Mouse (Mus musculus): ENCODE results near the gene Ogfr. TPM values are rescaled to one million over a fixed set of nuclear protein-coding genes. Genes with fewer than 3 reads are reported as not detected.

The Ogfr gene
- total and polyA plus RNA-seq, 2 experiments, result 23.1 to 44.4 TPM

DNA sequence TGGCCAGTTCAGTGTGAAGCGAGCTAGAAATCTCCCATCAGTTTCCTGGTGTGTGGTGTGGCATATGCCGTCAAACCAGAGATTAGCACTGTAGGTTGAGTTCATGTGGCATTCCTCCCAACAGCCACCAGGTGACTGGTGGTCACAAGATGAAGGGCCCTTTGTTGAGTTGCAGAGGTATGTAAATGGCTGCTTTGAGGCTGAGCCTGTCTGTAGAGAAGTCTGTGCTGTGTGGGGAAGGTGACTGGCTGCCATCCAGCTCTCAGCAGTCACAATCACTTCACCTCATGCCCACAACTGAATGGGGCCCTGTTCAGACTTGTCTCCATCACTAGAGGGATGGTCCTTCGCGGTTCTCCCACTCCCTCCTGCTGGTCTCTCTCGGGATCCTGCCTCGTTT lies 15.7 kb downstream of the Ogfr start:
- Histone ChIP-seq H3K27ac (replicated peaks; ENCODE audit: insufficient read depth, low read depth, low read length) (no peak overlapping the region), H3K4me1 (ENCODE audit: control insufficient read depth, insufficient read depth, low read length) (no peaks in the 10 kb centered on the region), H3K4me3 (ENCODE audit: insufficient read depth, low read depth, low read length) (no peak overlapping the region), H3K79me2 (ENCODE audit: control insufficient read depth, insufficient read depth, low read length) (no peaks in the 10 kb centered on the region), H3K27me3 (ENCODE audit: control insufficient read depth, insufficient read depth, low read length) (no peaks in the 10 kb centered on the region), H3K9ac (ENCODE audit: low read depth, low read length) (no peak overlapping the region), H3K36me3 (ENCODE audit: control insufficient read depth, insufficient read depth, low read length) (no peaks in the 10 kb centered on the region)
- 82% methylated on average over 6 of the region's 6 CpGs for WGBS
- no peak for DNase-seq (ENCODE audit: extremely low read depth, low read depth, low spot score)
- TF ChIP-seq CTCF (IDR thresholded peaks at IDR 0.05; ENCODE audit: low read depth, low read length) (no peak), POLR2A (IDR thresholded peaks at IDR 0.05; ENCODE audit: extremely low read depth, insufficient read depth, low read length) (no peak)

DNA sequence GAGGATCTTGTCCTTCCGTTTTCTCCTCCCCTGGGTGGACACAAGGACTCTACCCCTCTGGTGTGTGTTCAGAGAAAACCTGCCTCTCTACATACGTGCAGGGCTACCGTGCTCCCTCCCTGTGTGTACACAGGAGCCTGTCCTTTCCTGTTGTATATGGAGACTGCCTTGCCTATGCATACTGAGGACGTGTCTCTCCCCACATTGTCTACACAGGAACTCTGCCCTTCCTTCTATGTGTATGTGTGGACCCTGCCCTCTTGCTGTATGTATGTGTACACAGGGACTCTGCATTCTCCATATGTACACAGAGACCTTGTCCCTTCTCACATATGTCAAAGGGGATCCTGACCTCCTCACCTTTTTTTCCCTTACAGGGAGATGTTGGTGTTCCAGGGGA lies 21.2 kb downstream of the Ogfr start:
- H3K9ac ChIP-seq (ENCODE audit: low read depth, low read length), result no peak overlapping the region
- no peak for TF ChIP-seq CTCF (IDR thresholded peaks at IDR 0.05; ENCODE audit: low read depth, low read length)
- no peak for TF ChIP-seq POLR2A (IDR thresholded peaks at IDR 0.05; ENCODE audit: extremely low read depth, insufficient read depth, low read length)

DNA sequence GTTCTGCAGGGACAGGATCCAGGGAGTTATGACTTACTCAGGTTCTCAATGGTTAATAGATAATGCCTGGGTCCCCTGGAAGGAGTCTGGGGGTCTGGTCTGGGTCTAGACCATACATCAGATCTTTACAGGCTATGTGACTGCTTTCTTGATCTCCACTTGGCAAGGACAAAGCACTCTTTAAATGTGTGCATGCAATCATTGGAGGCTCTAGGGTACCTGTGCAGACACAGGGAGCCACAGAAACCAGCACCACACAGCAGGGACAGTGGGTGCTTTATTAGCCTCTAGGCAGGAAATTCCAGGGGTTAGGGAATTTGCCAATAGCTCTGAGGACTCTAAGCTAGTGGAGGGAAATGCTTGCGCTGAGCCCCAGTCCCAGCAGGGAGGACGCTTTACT lies 22.8 kb downstream of the Ogfr start:
- Histone ChIP-seq H3K4me1 (ENCODE audit: control insufficient read depth, insufficient read depth, low read length) (no peaks in the 10 kb centered on the region), H3K27ac (replicated peaks; ENCODE audit: insufficient read depth, low read depth, low read length) (no peak overlapping the region), H3K79me2 (ENCODE audit: control insufficient read depth, insufficient read depth, low read length) (no peaks in the 10 kb centered on the region), H3K36me3 (ENCODE audit: control insufficient read depth, insufficient read depth, low read length) (no peaks in the 10 kb centered on the region), H3K27me3 (ENCODE audit: control insufficient read depth, insufficient read depth, low read length) (no peaks in the 10 kb centered on the region), H3K9ac (ENCODE audit: low read depth, low read length) (no peak overlapping the region), H3K4me3 (ENCODE audit: insufficient read depth, low read depth, low read length) (no peak overlapping the region)
- TF ChIP-seq CTCF (IDR thresholded peaks at IDR 0.05; ENCODE audit: low read depth, low read length) (no peak), POLR2A (IDR thresholded peaks at IDR 0.05; ENCODE audit: extremely low read depth, insufficient read depth, low read length) (no peak)
- 94% methylated on average over 2 of the region's 2 CpGs for WGBS
- DNase-seq (ENCODE audit: extremely low read depth, low read depth, low spot score), result no peak

More for the DNA sequence above, 21.2 kb downstream of the Ogfr start:
- Histone ChIP-seq H3K79me2 (ENCODE audit: control insufficient read depth, insufficient read depth, low read length) (no peaks in the 10 kb centered on the region), H3K36me3 (ENCODE audit: control insufficient read depth, insufficient read depth, low read length) (no peaks in the 10 kb centered on the region), H3K27me3 (ENCODE audit: control insufficient read depth, insufficient read depth, low read length) (no peaks in the 10 kb centered on the region), H3K4me3 (ENCODE audit: insufficient read depth, low read depth, low read length) (no peak overlapping the region), H3K4me1 (ENCODE audit: control insufficient read depth, insufficient read depth, low read length) (no peaks in the 10 kb centered on the region), H3K27ac (replicated peaks; ENCODE audit: insufficient read depth, low read depth, low read length) (no peak overlapping the region)
- WGBS, result 35% methylated on average over 4 of the region's 4 CpGs
- no peak for DNase-seq (ENCODE audit: extremely low read depth, low read depth, low spot score)

DNA sequence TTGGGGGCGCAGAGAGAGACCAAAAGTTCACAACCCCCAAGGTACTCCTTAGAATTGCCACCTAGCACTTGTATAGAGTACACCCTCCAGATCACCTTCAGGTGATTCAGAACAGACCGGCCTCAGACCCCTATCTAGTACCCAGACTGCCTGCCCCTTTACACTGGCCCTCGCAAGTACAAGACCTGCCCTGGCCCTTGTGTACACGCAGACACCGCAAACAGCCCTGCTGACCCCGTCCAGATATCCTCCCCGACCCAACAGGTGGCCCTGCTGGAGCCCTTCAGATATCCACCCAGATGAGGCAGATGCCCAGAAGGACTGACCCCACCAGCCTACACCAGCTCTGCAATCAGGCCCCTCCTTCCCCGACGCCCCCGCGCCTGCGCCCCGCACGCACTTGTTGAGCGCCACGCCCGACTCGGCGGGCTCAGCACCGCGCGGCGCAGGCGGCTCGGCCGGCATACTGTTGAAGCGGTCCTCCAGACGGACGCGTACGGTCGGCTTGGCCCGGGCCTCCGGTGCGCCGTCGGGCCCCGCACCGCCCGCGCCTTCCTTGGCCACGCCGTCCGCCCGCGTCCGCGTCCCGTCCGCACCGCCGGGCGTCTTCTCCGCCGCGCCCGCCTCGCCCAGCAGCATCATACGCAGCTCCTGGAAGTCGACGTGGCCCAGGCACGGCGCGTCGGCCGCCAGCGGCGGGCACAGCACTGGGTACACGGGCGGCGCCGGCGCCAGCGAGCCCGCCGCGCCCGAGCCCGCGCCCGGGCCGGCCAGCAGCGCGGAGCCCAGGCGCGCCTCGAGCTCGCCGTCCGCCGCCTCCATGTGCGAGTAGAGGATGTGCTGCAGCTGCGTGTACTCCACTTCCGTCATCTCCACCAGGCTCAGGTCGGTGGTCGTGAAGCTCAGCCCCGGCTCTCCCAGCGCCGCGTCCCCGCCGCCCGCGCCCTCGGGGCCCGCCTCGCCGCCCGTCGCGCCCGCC lies 52.8 kb downstream of the Ogfr start:
- no peak overlapping the region for H3K27ac ChIP-seq (replicated peaks; ENCODE audit: insufficient read depth, low read depth, low read length)
- H3K36me3 ChIP-seq (ENCODE audit: control insufficient read depth, insufficient read depth, low read length), result no peaks in the 10 kb centered on the region
- H3K9ac ChIP-seq (ENCODE audit: low read depth, low read length), result no peak overlapping the region
- TF ChIP-seq POLR2A (IDR thresholded peaks at IDR 0.05; ENCODE audit: extremely low read depth, insufficient read depth, low read length) (no peak), CTCF (IDR thresholded peaks at IDR 0.05; ENCODE audit: low read depth, low read length) (no peak)
- no peak overlapping the region for H3K4me3 ChIP-seq (ENCODE audit: insufficient read depth, low read depth, low read length)
- H3K4me1 ChIP-seq (ENCODE audit: control insufficient read depth, insufficient read depth, low read length), result no peaks in the 10 kb centered on the region
- WGBS, result 10% methylated on average over 89 of the region's 112 CpGs
- H3K27me3 ChIP-seq (ENCODE audit: control insufficient read depth, insufficient read depth, low read length), result peaks cover 22% of the 10 kb centered on the region
- H3K79me2 ChIP-seq (ENCODE audit: control insufficient read depth, insufficient read depth, low read length), result no peaks in the 10 kb centered on the region
- DNase-seq (ENCODE audit: extremely low read depth, low read depth, low spot score), result no peak

DNA sequence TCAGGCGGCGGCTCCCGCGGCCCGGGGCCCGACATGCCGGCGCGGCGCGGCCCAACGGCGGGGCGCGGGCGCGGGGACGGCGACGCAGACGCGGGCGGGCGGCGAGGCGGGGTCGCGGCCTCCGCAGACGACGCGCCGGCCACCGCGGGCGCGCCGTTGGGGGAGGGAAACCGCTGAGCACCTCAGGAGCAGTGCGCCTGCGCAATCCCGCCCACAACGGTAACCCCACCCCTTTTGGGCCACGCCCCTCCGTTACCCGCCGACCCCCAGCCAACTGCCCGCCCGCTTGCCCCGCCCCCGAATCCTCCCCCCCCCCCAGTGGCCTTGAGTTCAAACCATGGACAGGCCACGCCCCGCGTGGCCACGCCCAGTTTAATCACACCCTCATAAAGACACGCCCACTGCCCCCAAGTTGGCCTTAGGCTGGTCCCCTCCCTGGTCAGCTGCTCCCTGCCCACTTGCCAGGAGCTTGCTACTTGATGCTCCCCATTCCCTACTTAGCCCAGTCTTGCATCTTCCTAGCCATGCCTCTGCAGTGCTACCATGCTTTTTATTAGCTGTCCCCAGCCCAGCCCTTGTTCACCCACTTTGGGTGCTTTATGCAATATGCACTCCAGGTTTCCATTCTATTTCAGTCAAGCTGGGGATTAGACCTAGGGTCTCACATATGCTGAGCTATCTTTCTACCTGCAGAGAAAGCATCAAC lies 53.7 kb downstream of the Ogfr start, which contains the start of gene Tcfl5:
TSS of gene Tcfl5 (minus strand) at position 154 of the 706 bp plus-strand sequence.
- Histone ChIP-seq H3K27me3 (ENCODE audit: control insufficient read depth, insufficient read depth, low read length) (peaks cover 22% of the 10 kb centered on the region), H3K4me1 (ENCODE audit: control insufficient read depth, insufficient read depth, low read length) (no peaks in the 10 kb centered on the region), H3K27ac (replicated peaks; ENCODE audit: insufficient read depth, low read depth, low read length) (no peak within 1 kb of the TSS), H3K36me3 (ENCODE audit: control insufficient read depth, insufficient read depth, low read length) (no peaks in the 10 kb centered on the region), H3K9ac (ENCODE audit: low read depth, low read length) (no peak within 1 kb of the TSS), H3K4me3 (ENCODE audit: insufficient read depth, low read depth, low read length) (no peak within 1 kb of the TSS), H3K79me2 (ENCODE audit: control insufficient read depth, insufficient read depth, low read length) (no peaks in the 10 kb centered on the region)
- no peak for DNase-seq (ENCODE audit: extremely low read depth, low read depth, low spot score)
- 26% methylated on average over 54 of the region's 56 CpGs for WGBS
- TF ChIP-seq POLR2A (IDR thresholded peaks at IDR 0.05; ENCODE audit: extremely low read depth, insufficient read depth, low read length), result no peak
- TF ChIP-seq CTCF (IDR thresholded peaks at IDR 0.05; ENCODE audit: low read depth, low read length), result no peak
